Mouse (Mus musculus) kidney, adult 18-20 months (tissue): ENCODE results near the gene Lrig3.
A peak's percentile ranks its signal among the peaks of the same experiment; 100 is the strongest.

Experiments used
- DNase-seq: peaks from one replicate; pipeline ENCODE4 v3.0.0; 2021

Gene Lrig3

GRCm38 (mm10) chr10:126002818-126003506, 37.0 kb downstream of the Lrig3 start:
- DNase-seq = peak; percentile 56

GRCm38 (mm10) chr10:126003857-126004256, 37.9 kb downstream of the Lrig3 start:
- no peak for DNase-seq

- no peak for DNase-seq
These were observed 47.7 kb downstream of the Lrig3 start for GRCm38 (mm10) chr10:126013667-126014066.

- DNase-seq = no peak
These were observed 48.7 kb downstream of the Lrig3 start for GRCm38 (mm10) chr10:126014673-126015072.

- no peak for DNase-seq
These were observed 49.7 kb downstream of the Lrig3 start for GRCm38 (mm10) chr10:126015644-126016043.

- no peak for DNase-seq
These were observed 53.5 kb downstream of the Lrig3 start for GRCm38 (mm10) chr10:126019350-126019991.

- no peak for DNase-seq
These were observed 62.8 kb downstream of the Lrig3 start for GRCm38 (mm10) chr10:126028574-126029440.

- no peak for DNase-seq
These were observed 63.6 kb downstream of the Lrig3 start for GRCm38 (mm10) chr10:126029441-126030114.

- no peak for DNase-seq
These were observed 90.9 kb downstream of the Lrig3 start for GRCm38 (mm10) chr10:126056881-126057280.

- no peak for DNase-seq
These were observed 96.8 kb downstream of the Lrig3 start for GRCm38 (mm10) chr10:126062812-126063211.
